Mouse (Mus musculus) hindbrain, embryonic 12.5 days (tissue): ENCODE results near the gene Zfp618. TPM values are rescaled to one million over a fixed set of nuclear protein-coding genes. Genes with fewer than 3 reads are reported as not detected.

ENCODE experiments used
- ATAC-seq: fragments of 200-750 bp; cut with Nextera tagmentation; 2 replicates; pipeline ENCODE4 v1.8.0; 2017; ENCODE audit warnings: moderate TSS enrichment; ENCODE audit not compliant: low FRiP score
- H3K27ac ChIP-seq: fragments of 300-500 bp; sonication (generic); 2 replicates; pipeline ENCODE4 v1.5.1; 2016; ENCODE audit warnings: mild to moderate bottlenecking
- H3K27me3 ChIP-seq: fragments of 300-500 bp; sonication (generic); 2 replicates; pipeline ENCODE4 v1.6.1; 2016; ENCODE audit warnings: mild to moderate bottlenecking
- H3K36me3 ChIP-seq: fragments of 300-500 bp; sonication (generic); 2 replicates; pipeline ENCODE4 v1.6.1; 2016; ENCODE audit warnings: mild to moderate bottlenecking
- H3K4me1 ChIP-seq: fragments of 300-500 bp; sonication (generic); 2 replicates; pipeline ENCODE4 v1.6.1; 2016
- H3K4me2 ChIP-seq: fragments of 300-500 bp; sonication (generic); replicated peaks from 2 replicates; pipeline ENCODE4 v1.6.1; 2016; ENCODE audit warnings: mild to moderate bottlenecking
- H3K4me3 ChIP-seq: fragments of 300-500 bp; sonication (generic); 2 replicates; pipeline ENCODE4 v1.5.1; 2016; ENCODE audit warnings: mild to moderate bottlenecking
- H3K9ac ChIP-seq: fragments of 300-500 bp; sonication (generic); 2 replicates; pipeline ENCODE4 v1.6.1; 2016; ENCODE audit warnings: mild to moderate bottlenecking, moderate library complexity
- H3K9me3 ChIP-seq: fragments of 300-500 bp; sonication (generic); replicated peaks from 2 replicates; pipeline ENCODE4 v1.6.1; 2016; ENCODE audit warnings: mild to moderate bottlenecking
- WGBS: fragments of 180-500 bp; shearing (Covaris S2); methylation state at CpG from one replicate; pipeline ENCODE4 v1.1.7; 2016; 5-methylcytosine and 5-hydroxymethylcytosine counted together
- polyA plus RNA-seq: library from polyadenylated mRNA; unstranded; fragments of >200 nt; fragmentation: Nextera tagmentation; extraction: Ambion mirVana; gene quantifications from 2 replicates; pipeline ENCODE4 v1.2.1, GENCODE M21; 2016

Zfp618 gene
- polyA plus RNA-seq, 1 experiment from 2014 or later: 57.8 TPM

GRCm38 (mm10) chr4:63058686-63059085, 93.3 kb downstream of the Zfp618 start:
- H3K4me1 ChIP-seq: peaks cover 37% of the 10 kb centered on the region
- H3K9ac ChIP-seq: no peak overlapping the region
- no peak overlapping the region for H3K4me3 ChIP-seq
- no peak for ATAC-seq
- no peak overlapping the region for H3K4me2 ChIP-seq
- WGBS: 95% methylated on average over 4 of the region's 4 CpGs
- no peaks in the 10 kb centered on the region for H3K9me3 ChIP-seq
- H3K27ac ChIP-seq: peak overlapping the region; percentile 86
- no peaks in the 10 kb centered on the region for H3K27me3 ChIP-seq
- H3K36me3 ChIP-seq: peaks cover 12% of the 10 kb centered on the region; the same call in 1 of the 2 replicates

- H3K4me3 ChIP-seq: no peak overlapping the region
- H3K9ac ChIP-seq: no peak overlapping the region
- WGBS: 81% methylated on average over 6 of the region's 6 CpGs
- peaks cover 37% of the 10 kb centered on the region for H3K4me1 ChIP-seq
- H3K9me3 ChIP-seq: no peaks in the 10 kb centered on the region
- peak overlapping the region; percentile 57 for H3K27ac ChIP-seq
- H3K27me3 ChIP-seq: no peaks in the 10 kb centered on the region
- peaks cover 12% of the 10 kb centered on the region; the same call in 1 of the 2 replicates for H3K36me3 ChIP-seq
- H3K4me2 ChIP-seq: no peak overlapping the region
- ATAC-seq: no peak
Observed at GRCm38 (mm10) chr4:63060358-63060757, 95.0 kb downstream of the Zfp618 start.

- Histone ChIP-seq H3K27me3 (no peaks in the 10 kb centered on the region), H3K4me1 (peaks cover 33% of the 10 kb centered on the region), H3K9me3 (no peaks in the 10 kb centered on the region), H3K27ac (peak overlapping the region; percentile 70), H3K4me2 (no peak overlapping the region), H3K36me3 (peaks cover 12% of the 10 kb centered on the region; the same call in 1 of the 2 replicates), H3K4me3 (no peak overlapping the region), H3K9ac (no peak overlapping the region)
- ATAC-seq: no peak
- WGBS: 89% methylated on average over 6 of the region's 6 CpGs
Observed at GRCm38 (mm10) chr4:63061411-63061810, 96.0 kb downstream of the Zfp618 start.

- no peaks in the 10 kb centered on the region for H3K27me3 ChIP-seq
- no peaks in the 10 kb centered on the region for H3K9me3 ChIP-seq
- H3K4me2 ChIP-seq: no peak overlapping the region
- H3K36me3 ChIP-seq: peaks cover 12% of the 10 kb centered on the region; the same call in 1 of the 2 replicates
- H3K27ac ChIP-seq: no peak overlapping the region
- H3K4me1 ChIP-seq: peaks cover 22% of the 10 kb centered on the region
- H3K9ac ChIP-seq: no peak overlapping the region
- H3K4me3 ChIP-seq: no peak overlapping the region
- WGBS: 95% methylated on average over 4 of the region's 4 CpGs
- ATAC-seq: no peak
Observed at GRCm38 (mm10) chr4:63063360-63063759, 98.0 kb downstream of the Zfp618 start.

- no peak for ATAC-seq
- no peaks in the 10 kb centered on the region for H3K27me3 ChIP-seq
- peaks cover 18% of the 10 kb centered on the region for H3K4me1 ChIP-seq
- H3K9ac ChIP-seq: no peak overlapping the region
- H3K27ac ChIP-seq: no peak overlapping the region
- H3K4me2 ChIP-seq: no peak overlapping the region
- no peaks in the 10 kb centered on the region for H3K9me3 ChIP-seq
- WGBS: 90% methylated on average over 9 of the region's 9 CpGs
- H3K4me3 ChIP-seq: no peak overlapping the region
- H3K36me3 ChIP-seq: peaks cover 12% of the 10 kb centered on the region; the same call in 1 of the 2 replicates
Observed at GRCm38 (mm10) chr4:63064911-63065310, 99.5 kb downstream of the Zfp618 start.

- H3K27me3 ChIP-seq: no peaks in the 10 kb centered on the region
- H3K4me3 ChIP-seq: no peak overlapping the region
- H3K9ac ChIP-seq: no peak overlapping the region
- H3K27ac ChIP-seq: no peak overlapping the region
- no peak for ATAC-seq
- H3K4me2 ChIP-seq: no peak overlapping the region
- H3K9me3 ChIP-seq: no peaks in the 10 kb centered on the region
- whole genome bisulfite sequencing: 90% methylated on average over 4 of the region's 4 CpGs
- H3K36me3 ChIP-seq: peaks cover 12% of the 10 kb centered on the region; the same call in 1 of the 2 replicates
- H3K4me1 ChIP-seq: peaks cover 7% of the 10 kb centered on the region; the same call in 1 of the 2 replicates
Observed at GRCm38 (mm10) chr4:63066796-63067195, 101.4 kb downstream of the Zfp618 start.

- WGBS: 74% methylated on average over 6 of the region's 6 CpGs
- peaks cover 8% of the 10 kb centered on the region; the same call in 1 of the 2 replicates for H3K36me3 ChIP-seq
- no peak overlapping the region for H3K9ac ChIP-seq
- no peak overlapping the region for H3K4me3 ChIP-seq
- no peaks in the 10 kb centered on the region for H3K9me3 ChIP-seq
- no peaks in the 10 kb centered on the region for H3K27me3 ChIP-seq
- ATAC-seq: no peak
- peaks cover 9% of the 10 kb centered on the region; the same call in 1 of the 2 replicates for H3K4me1 ChIP-seq
- no peak overlapping the region for H3K4me2 ChIP-seq
- no peak overlapping the region for H3K27ac ChIP-seq
Observed at GRCm38 (mm10) chr4:63067822-63068221, 102.4 kb downstream of the Zfp618 start.

- Histone ChIP-seq H3K4me1 (peaks cover 9% of the 10 kb centered on the region; the same call in 1 of the 2 replicates), H3K9me3 (no peaks in the 10 kb centered on the region), H3K27me3 (no peaks in the 10 kb centered on the region), H3K36me3 (no peaks in the 10 kb centered on the region), H3K9ac (no peak overlapping the region), H3K27ac (no peak overlapping the region), H3K4me3 (no peak overlapping the region), H3K4me2 (no peak overlapping the region)
- no peak for ATAC-seq
- 88% methylated on average over 12 of the region's 12 CpGs for WGBS
Observed at GRCm38 (mm10) chr4:63068499-63069175, 103.3 kb downstream of the Zfp618 start.

- no peaks in the 10 kb centered on the region for H3K27me3 ChIP-seq
- peaks cover 9% of the 10 kb centered on the region; the same call in 1 of the 2 replicates for H3K4me1 ChIP-seq
- H3K4me2 ChIP-seq: no peak overlapping the region
- H3K9ac ChIP-seq: no peak overlapping the region
- H3K9me3 ChIP-seq: no peaks in the 10 kb centered on the region
- WGBS: 84% methylated on average over 15 of the region's 15 CpGs
- no peaks in the 10 kb centered on the region for H3K36me3 ChIP-seq
- no peak for ATAC-seq
- no peak overlapping the region for H3K4me3 ChIP-seq
- H3K27ac ChIP-seq: no peak overlapping the region
Observed at GRCm38 (mm10) chr4:63071413-63072260, 106.3 kb downstream of the Zfp618 start.

GRCm38 (mm10) chr4:63073139-63073538, 107.8 kb downstream of the Zfp618 start:
- H3K9me3 ChIP-seq: no peaks in the 10 kb centered on the region
- no peaks in the 10 kb centered on the region for H3K27me3 ChIP-seq
- 85% methylated on average over 2 of the region's 2 CpGs for WGBS
- no peak overlapping the region for H3K27ac ChIP-seq
- H3K4me2 ChIP-seq: no peak overlapping the region
- ATAC-seq: no peak
- H3K9ac ChIP-seq: no peak overlapping the region
- H3K36me3 ChIP-seq: peaks cover 13% of the 10 kb centered on the region; the same call in 1 of the 2 replicates
- H3K4me1 ChIP-seq: peaks cover 9% of the 10 kb centered on the region; the same call in 1 of the 2 replicates
- no peak overlapping the region for H3K4me3 ChIP-seq

GRCm38 (mm10) chr4:63079159-63079558, 113.8 kb downstream of the Zfp618 start:
- peaks cover 59% of the 10 kb centered on the region for H3K36me3 ChIP-seq
- H3K9me3 ChIP-seq: no peaks in the 10 kb centered on the region
- no peak for ATAC-seq
- H3K9ac ChIP-seq: no peak overlapping the region
- no peak overlapping the region for H3K27ac ChIP-seq
- no peak overlapping the region for H3K4me2 ChIP-seq
- no peaks in the 10 kb centered on the region for H3K27me3 ChIP-seq
- H3K4me3 ChIP-seq: no peak overlapping the region
- WGBS: 95% methylated on average over 7 of the region's 7 CpGs
- no peaks in the 10 kb centered on the region for H3K4me1 ChIP-seq

- 87% methylated on average over 8 of the region's 8 CpGs for WGBS
- no peaks in the 10 kb centered on the region for H3K9me3 ChIP-seq
- H3K27me3 ChIP-seq: no peaks in the 10 kb centered on the region
- no peak overlapping the region for H3K4me2 ChIP-seq
- H3K4me1 ChIP-seq: 0 out of 2 replicates have a peak, but pooled peaks cover 4% of the 10 kb centered on the region
- ATAC-seq: no peak
- no peak overlapping the region for H3K9ac ChIP-seq
- no peak overlapping the region; the same call in 1 of the 2 replicates for H3K27ac ChIP-seq
- H3K36me3 ChIP-seq: peaks cover 70% of the 10 kb centered on the region
- H3K4me3 ChIP-seq: no peak overlapping the region
Observed at GRCm38 (mm10) chr4:63084473-63084889, 119.1 kb downstream of the Zfp618 start.
